Mouse (Mus musculus) mouse embryonic stem cell (cell line): ENCODE data around the gene Fgfr2.

ENCODE experiments used
- in situ Hi-C, 2 experiments: fragments of 300-500 bp; cut with MboI; formaldehyde crosslinking; loops; 1 replicate in 1 of 2; 3 replicates in 1 of 2; pipeline ENCODE4 v1.14.3; 2019 to 2020; ENCODE audit warnings: low sequenced_read_pairs in 2 of 2, low pct_unique_long_range_greater_than_20kb in 1 of 2, mixed read lengths in 1 of 2; ENCODE audit not compliant: unreplicated experiment in 1 of 2

Fgfr2 gene

DNA sequence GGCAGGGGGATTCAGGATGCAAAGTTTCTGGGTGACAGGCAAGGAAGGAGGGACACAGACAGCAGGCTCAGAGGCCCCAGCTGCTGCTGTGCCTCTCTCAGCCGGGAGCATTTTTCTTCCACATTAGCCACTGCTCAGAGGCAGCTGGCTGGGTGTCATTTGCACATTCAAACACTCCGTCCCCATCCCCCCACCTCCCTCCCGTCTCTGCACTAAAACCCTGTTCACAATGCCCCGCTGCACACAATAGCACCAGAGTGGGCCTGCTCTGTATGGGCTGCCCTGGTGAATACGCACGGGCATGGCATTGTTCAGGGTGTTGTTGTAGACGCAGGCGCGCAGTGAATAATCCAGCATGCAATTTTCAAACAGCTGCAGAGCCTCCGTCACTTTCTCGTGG, 875.6 kb downstream of the Fgfr2 start:
- in situ Hi-C loops = loop anchor here (25.0 kb wide), 1 partner anchor 640 kb away; no protein-coding TSS in a partner anchor

DNA sequence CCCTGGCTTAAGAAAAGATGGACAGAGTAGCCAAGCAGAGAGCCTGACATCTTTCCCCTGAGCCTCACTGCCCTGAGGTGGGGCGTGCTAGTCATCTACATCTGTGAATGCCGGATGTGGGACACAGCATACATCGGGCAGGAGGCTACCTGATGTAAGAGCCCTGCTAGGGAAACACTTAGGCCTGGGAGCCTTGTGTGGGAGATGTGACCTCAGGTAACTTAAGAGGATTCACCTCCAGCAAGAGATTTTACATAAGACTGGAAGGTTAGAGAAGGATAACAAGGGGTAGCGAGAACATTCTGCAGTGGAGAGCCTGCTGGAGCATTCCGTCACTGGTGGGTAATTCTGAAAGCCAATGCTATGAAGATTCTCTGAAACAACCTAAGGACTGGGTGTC, 876.1 kb downstream of the Fgfr2 start:
- in situ Hi-C loops = loop anchor here (25.0 kb wide), 1 partner anchor 640 kb away; no protein-coding TSS in a partner anchor

GRCm38 (mm10) chr7:132245730-132246129, 877.4 kb downstream of the Fgfr2 start:
- in situ Hi-C loops = loop anchor here (25.0 kb wide), 1 partner anchor 642 kb away; no protein-coding TSS in a partner anchor

GRCm38 (mm10) chr7:132244637-132245036, 878.5 kb downstream of the Fgfr2 start:
- in situ Hi-C loops = loop anchor here (25.0 kb wide), 1 partner anchor 643 kb away; no protein-coding TSS in a partner anchor

- in situ Hi-C loops = loop anchor here (25.0 kb wide), 1 partner anchor 644 kb away; no protein-coding TSS in a partner anchor
Observed at GRCm38 (mm10) chr7:132243225-132243624, 879.9 kb downstream of the Fgfr2 start.

DNA sequence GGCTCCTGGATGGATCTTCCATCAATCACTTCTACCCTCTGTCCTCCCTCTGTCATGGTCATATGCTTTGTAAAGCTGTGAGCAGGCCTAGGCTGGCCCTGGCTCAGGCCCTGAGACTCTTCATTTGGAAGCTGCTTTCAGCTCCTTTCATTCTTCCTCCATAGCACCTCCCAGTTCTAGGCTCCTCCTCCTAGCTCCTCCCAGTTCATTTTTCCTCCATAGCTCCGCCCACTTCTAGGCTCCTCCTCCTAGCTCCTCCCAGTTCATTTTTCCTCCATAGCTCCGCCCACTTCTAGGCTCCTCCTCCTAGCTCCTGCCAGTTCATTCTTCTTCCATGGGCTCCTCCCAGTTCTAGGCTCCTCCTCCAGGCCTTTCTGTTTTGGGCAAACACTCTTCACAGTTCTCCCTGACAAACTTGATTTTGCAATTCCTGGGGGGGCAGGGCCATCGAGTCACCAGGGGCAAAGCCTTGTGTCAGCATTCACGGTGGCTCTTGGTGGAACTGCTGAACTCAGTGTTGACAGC, 880.5 kb downstream of the Fgfr2 start:
- in situ Hi-C loops = loop anchor here (25.0 kb wide), 1 partner anchor 645 kb away; no protein-coding TSS in a partner anchor

DNA sequence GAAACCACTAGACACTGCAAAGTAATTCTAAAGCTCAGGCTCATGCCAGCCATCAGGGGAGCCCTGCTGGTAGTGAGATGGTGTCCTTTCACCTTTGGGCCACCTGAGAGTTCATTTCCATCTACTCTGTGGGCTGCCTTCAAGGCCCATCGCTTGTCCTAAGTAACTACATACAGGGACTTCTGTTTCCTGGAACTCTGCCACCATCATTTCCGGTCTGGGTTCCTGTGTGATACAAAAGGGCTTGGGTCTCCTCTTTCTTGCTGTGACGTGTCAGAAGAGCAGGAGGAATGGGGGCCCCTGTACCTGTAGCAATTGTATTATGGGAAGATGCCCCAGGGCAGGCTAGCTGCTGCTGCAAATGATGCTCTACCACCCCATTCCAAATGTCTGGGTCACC, 884.2 kb downstream of the Fgfr2 start:
- in situ Hi-C loops = loop anchor here (10.0 to 25.0 kb wide), 2 partner anchors 306 to 648 kb away; no protein-coding TSS in a partner anchor

GRCm38 (mm10) chr7:132237191-132237590, 886.0 kb downstream of the Fgfr2 start:
- in situ Hi-C loops = loop anchor here (10.0 to 25.0 kb wide), 2 partner anchors 308 to 650 kb away; no protein-coding TSS in a partner anchor

DNA sequence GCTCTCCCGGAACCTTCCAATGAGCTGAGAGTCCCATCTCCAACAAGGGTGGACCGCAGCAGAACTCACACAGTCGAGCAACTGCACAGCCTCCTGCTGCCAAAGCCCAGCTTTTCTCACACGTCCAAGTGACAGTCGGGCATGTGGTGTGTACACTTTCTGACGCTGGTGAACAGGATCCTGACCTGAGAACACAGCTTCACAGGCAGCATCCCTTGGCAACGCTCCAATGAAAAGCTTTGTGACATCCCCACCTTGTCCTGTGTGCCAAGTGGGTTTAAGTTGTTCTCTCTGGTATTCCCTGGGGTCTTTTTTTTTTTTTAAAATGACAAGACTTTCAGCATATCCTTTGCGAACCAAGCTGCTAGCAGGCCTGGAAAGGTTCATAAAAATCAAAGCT, 886.4 kb downstream of the Fgfr2 start:
- in situ Hi-C loops = loop anchor here (10.0 to 25.0 kb wide), 2 partner anchors 308 to 651 kb away; no protein-coding TSS in a partner anchor

DNA sequence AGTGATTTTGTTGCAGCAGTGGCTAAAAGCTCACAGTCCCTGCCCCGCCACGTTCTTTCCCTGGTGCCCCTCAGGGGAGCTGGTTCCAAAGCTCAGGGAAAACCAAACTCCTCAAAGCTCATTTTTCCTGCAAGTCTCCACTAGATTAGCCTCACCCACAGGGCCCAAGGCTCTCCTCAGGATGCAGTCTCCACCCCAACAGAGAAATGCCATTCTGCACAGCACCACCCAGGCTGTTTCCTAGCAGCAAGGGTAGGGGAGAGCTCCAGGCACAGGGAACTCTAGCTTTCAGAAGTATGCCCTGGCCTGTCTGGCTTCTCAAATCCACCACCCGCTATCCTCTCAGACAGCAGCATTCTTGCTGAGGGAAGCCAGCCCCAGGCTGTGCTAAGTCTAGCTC, 888.9 kb downstream of the Fgfr2 start:
- in situ Hi-C loops = loop anchor here (10.0 to 25.0 kb wide), 2 partner anchors 311 to 653 kb away; no protein-coding TSS in a partner anchor

GRCm38 (mm10) chr7:132233732-132234131, 889.4 kb downstream of the Fgfr2 start:
- in situ Hi-C loops = loop anchor here (10.0 to 25.0 kb wide), 2 partner anchors 311 to 654 kb away; no protein-coding TSS in a partner anchor

GRCm38 (mm10) chr7:132232937-132233336, 890.2 kb downstream of the Fgfr2 start:
- in situ Hi-C loops = loop anchor here (10.0 to 25.0 kb wide), 2 partner anchors 312 to 654 kb away; no protein-coding TSS in a partner anchor

DNA sequence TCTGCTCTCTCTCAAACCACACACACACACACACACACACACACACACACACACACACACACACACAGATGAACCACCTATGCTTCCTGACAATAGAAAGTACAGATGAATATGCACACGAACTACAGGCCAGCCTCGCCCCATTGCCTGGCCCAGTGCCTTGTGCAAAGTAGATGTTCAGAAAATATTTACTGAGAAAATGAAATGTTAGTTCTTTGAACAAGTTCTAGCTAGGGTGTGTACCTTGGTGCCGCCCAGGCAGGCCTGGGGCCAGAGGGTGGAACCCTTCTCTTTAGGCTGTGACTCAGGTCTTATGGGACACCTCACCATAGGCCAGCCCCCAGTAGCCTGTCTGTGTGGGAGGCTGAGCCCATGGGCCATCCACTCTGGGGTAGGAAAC, 891.7 kb downstream of the Fgfr2 start:
- in situ Hi-C loops = loop anchor here (10.0 to 25.0 kb wide), 2 partner anchors 313 to 656 kb away; no protein-coding TSS in a partner anchor

DNA sequence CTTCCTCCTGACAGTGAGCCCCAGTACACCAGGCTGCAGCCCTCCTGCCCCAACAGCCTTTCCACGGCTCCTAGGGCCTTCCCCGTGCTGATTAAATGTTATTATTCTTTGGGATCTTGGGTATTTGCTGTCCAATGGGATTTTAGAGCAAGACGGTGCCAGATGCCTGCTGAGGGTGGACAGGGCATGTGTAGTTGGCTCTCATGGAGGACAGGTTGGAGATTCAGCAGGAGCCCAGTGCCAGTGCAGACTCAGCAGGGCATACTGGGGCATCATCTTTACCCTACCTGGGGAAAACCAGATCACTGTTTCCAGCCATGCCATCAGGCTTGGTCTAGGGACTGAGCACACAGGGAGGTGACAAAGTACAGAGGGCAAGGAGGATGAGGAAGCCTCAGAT, 892.2 kb downstream of the Fgfr2 start:
- in situ Hi-C loops = loop anchor here (10.0 to 25.0 kb wide), 2 partner anchors 314 to 656 kb away; no protein-coding TSS in a partner anchor

DNA sequence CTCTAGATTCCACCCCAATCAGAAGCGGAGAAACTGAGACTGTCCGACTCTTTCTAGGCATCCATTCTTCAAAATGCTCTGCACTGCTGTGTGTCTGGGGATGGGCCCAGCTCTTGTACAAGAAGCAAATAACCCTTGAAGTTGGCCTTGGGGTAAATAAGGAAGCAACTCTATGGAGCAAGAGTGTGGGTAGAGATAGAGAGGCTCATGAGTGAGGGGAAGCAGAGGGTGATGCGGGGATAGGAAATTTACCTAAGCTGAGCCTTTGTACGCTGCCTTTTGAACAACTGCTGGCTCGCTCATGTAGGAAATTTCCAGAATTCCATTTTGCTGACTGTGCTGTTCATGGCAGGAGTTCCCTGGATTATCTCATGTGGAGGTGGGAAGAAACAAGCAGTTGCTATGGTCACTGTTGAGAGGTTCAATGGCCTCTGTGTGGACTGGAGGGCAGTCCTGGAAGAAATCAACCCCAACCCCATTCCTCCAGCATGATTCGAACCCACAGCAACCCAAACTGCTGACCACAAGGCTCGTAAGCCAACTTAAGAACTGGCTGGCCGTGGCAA, 896.0 kb downstream of the Fgfr2 start:
- in situ Hi-C loops = loop anchor here (5.0 to 25.0 kb wide), 4 partner anchors 245 to 660 kb away; no protein-coding TSS in a partner anchor

- in situ Hi-C loops = loop anchor here (5.0 to 25.0 kb wide), 4 partner anchors 246 to 661 kb away; no protein-coding TSS in a partner anchor
Observed at GRCm38 (mm10) chr7:132226379-132227074, 896.6 kb downstream of the Fgfr2 start.

GRCm38 (mm10) chr7:132223452-132224141, 899.6 kb downstream of the Fgfr2 start:
- in situ Hi-C loops = loop anchor here (10.0 kb wide), 2 partner anchors 251 to 331 kb away; no protein-coding TSS in a partner anchor

GRCm38 (mm10) chr7:132214031-132214430, 909.1 kb downstream of the Fgfr2 start:
- in situ Hi-C loops = loop anchor here in 1 of 2 experiments (5.0 kb wide), 1 partner anchor 317 kb away; no protein-coding TSS in a partner anchor
